Mouse (Mus musculus): ENCODE results near the gene Ctdspl.

Gene Ctdspl

DNA sequence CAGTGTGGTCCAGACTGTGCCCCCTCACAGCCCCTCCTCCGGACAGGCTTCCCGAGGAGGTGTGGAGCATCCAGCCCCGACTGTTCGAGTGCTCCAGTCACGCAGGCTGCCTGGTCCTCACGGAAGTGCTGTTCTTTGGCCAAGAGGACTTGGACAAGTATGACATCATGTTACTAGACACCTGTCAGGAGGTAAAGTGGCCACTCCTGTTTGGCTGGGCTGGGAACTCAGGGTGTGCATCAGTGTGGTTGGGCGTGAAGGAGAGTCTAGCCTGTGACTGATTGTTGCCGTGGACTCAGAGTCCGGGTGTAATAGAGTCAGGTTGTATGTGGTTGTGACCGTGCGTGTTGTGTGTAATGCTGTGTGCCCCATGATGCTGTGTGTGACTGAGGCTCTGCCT lies 142.0 kb downstream of the Ctdspl start:
- DNase-seq: no peak

DNA sequence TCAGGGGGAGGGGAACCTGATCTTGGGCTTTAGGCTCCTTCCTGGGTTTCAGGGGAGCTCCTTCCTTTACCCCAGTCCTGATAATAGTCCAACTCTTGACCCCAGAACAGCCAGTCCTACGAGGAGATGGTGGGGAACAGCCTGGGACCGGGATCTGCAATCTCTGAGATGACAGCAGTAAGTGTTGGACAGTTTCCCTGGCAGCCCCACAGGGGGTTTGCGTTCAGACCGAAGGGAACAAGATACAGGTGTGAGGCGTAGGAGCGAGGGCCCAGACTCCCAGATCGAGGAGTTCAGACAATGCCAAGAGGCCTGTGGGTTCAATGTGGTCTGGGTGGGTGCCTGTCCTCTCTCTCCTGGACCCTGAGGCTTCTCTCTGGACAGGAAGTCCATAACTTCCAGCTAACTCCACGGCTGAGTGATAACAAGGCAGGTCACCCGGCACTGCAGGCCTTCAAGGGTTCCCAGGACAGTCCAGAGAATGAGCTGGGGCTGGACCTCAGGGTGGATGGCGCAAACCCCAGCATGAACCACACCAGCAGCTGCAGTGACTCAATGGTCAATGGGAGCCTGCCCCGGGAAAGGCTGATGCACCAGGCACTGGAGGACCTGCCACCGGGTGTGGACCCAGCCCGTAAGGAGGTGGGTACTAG lies 144.0 kb downstream of the Ctdspl start:
- DNase-seq: no peak

DNA sequence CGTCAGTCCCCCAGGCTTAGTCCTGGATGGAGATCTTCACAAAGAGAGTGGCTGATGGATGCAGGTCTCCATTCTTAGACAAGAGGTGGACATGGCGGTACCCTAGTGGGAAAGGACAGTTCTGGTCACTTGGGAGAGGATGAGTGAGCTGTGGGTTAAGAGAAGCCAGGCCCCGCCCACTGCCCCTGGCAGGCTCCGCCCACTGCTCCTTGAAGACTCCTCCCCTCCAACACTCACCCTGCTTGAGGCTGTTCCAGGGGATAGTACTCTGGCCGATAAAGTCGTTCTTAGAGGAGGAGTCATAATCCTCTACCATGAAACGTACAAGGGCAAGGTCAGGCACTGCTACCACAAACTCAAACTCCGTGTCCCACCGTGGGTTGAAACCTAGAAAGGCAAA lies 145.5 kb downstream of the Ctdspl start:
- no peak for DNase-seq

DNA sequence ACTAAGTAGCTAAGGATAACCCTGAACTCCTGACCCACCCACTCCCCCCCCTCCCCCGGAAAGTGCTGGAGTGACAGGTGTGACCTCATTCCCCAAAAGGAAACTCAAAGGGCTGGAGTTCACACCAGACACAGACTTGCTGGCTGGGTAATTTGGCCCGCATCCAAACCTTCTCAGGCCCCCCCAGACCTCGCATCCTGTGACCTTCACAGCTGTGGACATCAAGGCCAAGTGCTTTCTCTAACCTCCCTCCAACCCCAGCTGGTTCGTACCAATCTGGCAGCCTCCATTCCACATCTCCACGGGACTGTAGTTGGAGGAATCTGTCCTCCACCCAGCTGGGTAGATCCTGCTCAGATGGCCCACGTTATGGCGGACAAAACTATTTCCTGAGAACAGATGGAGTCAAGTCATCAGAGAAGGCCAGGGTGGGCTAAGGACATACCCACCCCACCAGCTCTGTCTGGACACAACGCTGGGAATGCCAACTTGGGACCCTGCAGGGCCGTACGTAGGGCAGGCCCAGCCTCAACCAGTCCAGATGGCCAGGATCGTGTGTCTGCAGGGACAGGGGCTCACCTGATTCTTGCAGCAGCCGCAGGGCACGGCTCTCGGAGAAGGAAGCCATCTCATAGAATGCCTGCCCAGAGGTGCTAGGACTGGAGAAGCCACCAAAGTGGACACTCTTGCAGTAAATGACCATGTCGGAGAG lies 147.1 kb downstream of the Ctdspl start:
- no peak for DNase-seq

DNA sequence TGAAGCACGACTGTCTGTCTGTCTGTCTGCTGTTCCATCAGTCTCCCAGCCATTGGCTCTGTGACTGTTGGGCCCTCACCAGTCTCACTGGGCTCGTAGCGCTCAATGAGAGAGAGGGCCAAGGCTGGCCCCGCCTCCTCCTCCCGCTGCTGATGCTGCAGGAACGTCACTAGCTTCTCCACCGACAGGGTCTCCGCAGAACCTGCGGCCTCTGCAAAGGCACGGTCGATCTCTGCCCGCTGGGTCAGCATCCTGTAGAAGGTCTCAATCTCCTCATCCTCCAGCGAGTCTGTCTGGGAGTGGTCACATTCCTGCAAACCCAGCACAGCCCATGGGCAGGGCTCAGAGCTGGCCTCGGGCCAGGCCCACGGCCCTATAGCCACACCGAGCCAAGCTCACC lies 149.4 kb downstream of the Ctdspl start:
- no peak for DNase-seq

DNA sequence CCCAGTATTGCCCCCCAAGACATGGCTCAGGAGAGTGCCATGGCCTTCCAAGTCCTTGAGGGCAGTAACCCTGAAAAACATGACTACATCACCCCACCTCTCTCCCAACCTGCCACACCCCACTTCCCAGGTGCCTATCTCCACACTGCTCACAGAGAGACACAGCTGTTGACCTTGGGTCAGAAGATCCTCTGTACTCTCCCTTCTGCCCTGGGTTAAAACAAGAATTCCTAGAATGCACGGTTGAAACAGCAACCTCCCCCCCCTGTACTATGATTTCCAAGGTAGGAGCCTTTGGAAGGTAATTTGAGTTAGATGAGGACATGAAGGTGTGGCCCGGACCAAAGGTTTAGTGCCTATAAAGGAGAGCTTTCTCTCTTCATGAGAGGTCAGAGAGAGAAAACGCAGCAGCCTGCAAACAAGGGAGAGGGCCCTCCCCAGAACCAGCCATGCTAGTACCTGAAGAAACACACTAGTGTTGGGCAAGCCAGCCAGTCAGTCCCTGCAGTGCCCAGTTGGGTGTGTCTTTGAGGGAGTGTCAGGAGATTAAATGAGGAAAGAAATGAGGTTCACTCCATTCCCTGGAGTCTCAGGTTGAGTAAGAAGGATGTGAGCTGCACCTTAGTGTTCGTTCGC lies 153.9 kb downstream of the Ctdspl start:
- DNase-seq: no peak

DNA sequence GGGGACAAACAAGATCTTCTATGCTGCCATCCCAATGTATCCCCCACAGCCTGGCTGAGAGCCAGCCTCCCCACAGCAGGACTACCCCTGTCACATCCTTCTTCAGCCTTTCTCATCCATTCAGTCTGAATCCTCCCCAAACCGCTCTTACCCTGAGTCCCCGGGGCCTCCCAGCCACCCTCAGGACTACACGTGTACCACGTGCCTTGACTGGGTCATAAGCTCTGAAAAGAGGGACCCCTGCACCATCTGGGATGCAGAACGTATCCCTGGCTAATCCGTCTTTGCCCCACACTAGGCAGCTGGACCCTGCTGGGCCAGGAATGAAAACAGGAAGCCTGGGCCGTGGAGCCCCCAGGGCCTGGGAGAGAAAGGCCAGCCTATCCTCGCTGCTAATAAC lies 155.8 kb downstream of the Ctdspl start:
- no peak for DNase-seq

DNA sequence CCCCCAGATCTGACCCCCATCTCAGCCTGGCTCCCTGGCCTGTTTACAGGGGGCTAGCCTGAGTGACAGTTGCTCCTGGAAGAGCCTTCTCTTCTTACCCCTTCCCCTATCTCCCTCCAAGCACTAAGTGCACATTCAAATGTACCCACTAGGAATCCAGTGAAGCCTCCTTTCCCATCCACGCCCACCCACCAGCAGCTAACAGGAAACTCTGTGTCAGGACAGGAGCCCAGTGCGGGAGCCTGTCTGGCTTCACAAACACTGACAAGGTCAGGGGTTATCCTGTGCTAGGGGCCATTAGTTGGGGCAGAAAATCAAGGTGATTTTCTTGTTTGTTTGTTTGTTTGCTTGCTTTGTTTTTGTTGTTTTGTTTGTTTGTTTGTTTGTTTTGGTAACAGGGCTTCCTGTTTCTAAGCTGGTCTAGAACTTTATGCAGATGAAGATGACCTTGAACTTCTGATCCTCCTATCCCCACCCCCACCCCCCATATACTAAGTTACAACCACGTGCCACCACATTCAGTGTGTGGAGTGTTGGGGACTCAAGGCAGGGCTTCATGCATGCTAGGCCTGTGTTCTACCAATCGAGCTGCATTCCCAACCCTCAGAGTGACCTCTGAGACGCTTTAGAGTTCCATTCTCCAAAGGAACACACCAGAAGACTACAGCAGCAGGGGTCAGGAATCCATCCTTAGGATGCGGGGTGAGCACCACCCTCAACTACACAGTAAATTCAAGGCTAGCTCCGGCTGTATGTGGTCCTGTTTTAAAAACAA lies 156.6 kb downstream of the Ctdspl start:
- no peak for DNase-seq

DNA sequence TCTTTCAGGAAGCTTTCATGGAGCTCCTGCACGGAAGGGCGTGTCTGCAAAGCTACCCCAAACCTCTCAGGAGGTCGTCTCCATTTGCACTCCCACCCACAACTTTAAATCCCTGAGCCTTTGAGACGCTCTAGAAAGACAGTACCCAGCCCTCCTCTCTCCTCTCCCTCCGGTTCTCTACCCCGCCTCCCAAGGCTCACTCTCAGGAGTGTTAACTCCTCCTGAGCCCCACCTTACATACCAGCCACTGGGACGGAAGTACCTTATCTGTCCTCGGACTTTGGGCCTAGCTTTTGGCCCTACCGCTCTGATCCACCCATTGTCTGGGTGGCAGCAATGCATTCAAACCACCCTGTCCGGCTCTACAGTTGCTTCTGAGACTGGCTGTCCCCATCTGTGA lies 157.7 kb downstream of the Ctdspl start:
- DNase-seq: no peak

DNA sequence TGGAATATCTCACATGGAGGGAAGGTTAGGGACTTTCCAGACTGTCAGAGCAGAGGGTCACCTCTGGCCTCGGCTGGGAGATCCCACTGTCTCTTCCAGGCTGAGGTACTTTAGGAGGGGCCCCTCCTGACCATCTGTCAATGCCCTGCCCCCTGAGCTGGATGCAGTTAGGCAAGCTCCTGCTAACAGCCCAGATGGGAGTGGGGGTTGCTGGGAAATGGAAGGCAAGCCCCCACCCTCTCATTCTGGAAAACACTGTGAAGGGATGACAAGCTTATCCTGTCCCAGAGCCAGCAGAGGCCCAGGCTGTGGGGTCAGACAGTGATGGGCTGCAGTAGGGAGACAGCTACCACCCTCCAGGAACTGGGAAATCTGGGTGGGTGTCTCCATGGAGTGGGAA lies 160.2 kb downstream of the Ctdspl start:
- no peak for DNase-seq

DNA sequence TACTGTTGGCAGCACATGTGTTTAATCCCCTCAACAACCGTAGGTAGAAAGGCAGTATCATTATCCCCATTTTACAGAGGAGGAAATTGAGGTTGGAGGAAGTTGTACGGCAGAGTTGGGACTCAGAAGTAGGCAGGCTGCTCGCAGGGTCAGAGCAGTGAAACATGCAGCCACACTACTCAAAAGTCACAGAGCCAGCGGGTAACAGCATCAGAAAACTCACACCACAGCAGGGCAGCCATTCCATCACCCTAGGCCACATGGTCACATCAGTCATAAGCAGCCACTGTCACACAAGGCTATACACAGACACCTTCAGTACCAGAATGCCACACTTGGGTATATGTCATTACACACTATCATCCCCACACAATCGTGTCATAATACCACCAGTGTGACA lies 161.1 kb downstream of the Ctdspl start:
- no peak for DNase-seq

DNA sequence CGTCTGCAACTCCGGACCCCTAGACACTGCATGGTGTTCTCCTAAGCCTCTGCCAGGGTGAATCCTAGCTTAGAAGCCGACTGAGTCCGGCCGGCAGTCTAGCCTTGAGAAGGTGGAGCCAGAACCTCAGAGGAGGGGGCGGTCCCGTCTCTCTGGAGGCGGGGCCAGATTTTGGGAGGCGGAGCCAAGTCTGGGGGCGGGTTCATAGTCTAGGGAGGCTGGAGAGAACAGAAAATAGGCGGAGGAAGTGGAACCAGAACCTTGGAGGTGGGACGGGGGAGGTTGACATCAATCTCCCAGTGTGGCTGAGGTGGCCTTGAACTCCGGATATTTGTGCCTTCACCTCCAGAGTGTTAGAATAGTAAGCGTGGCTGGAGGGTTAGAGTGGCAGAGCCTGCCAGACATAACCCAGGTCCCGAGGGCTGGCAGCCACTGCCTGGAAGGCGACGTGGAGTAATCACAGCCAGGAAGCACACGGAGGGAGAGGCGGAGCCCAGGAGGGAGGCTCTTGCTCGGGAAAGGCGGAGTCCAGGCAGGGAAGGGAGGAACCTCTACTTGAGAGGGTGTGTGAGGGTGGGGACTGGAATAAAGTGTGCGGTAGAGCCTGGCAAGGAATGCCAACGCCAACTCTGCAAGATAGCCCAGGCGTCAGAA lies 162.0 kb downstream of the Ctdspl start:
- peak; percentile 66 for DNase-seq

DNA sequence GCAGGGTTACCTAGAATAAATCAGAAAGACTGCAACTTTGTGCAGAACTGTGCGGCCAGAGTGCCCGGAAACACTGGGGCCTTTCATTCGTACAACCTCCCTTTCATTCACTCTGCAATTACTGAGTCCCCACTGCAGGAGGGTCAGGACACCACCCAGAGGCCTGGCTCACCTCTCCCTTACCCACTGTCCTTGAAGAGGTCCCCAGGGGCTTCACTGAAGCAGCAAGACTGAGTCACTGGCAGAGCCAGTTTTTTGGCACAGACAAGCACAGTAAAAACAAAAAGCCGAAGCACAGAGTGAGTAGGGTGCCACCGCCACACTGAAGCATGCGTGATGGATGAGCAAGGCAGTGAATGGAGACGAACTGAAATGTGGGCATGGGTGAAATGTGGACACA lies 163.2 kb downstream of the Ctdspl start:
- DNase-seq: no peak

DNA sequence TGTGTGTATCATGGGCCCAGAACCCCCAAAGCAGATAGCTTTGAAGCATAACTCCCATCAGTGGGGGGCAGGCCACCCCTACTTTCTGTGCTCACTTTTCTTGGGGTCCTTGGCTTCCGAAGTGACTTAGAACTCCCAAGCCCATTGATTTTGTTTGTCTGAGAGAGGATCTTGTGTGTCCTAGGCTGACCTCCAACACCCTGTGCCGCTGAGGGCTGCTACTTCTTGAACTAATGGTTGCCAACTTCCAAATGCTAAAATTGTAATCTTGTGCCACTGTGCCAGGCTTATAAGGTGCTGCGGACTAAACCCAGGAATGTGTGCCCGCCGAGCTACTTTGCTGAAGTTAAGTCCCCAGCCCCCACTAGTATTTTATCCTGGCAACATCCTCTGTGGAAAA lies 164.2 kb downstream of the Ctdspl start:
- DNase-seq: no peak

DNA sequence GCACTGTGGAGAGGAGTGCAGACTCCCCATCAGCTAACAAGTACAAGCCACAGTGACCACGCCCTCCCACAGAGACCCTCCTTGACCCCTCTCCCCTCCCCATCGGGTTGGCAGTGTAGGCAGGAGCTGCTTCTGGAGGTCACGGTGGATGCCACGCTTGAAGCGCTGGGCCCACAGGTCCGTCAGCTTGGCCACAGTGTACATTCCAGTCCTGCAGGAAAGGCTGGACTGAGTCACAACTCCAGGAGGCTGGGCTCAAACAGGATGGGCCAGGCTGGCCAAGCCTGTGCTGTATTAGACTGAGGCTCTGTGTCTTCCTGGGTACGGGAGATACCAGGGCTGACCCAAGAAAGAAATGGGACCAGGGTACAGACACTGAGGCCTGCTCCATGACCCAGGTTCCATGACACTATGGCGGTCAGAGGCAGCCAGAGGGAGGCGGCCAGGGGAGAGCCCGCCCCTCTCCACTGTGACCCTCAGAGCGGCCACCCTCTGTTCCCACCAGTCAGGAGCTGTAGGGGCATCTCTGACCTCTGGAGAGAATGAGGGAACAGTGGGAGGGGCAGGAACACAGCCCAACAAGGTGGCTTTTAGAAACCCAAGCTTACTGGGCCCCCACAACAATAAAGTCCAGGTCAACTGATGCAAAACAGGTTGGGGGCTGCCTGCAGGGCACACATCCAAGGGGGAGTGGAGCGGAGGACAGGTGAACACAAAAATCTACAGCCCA lies 165.5 kb downstream of the Ctdspl start:
- DNase-seq: no peak

DNA sequence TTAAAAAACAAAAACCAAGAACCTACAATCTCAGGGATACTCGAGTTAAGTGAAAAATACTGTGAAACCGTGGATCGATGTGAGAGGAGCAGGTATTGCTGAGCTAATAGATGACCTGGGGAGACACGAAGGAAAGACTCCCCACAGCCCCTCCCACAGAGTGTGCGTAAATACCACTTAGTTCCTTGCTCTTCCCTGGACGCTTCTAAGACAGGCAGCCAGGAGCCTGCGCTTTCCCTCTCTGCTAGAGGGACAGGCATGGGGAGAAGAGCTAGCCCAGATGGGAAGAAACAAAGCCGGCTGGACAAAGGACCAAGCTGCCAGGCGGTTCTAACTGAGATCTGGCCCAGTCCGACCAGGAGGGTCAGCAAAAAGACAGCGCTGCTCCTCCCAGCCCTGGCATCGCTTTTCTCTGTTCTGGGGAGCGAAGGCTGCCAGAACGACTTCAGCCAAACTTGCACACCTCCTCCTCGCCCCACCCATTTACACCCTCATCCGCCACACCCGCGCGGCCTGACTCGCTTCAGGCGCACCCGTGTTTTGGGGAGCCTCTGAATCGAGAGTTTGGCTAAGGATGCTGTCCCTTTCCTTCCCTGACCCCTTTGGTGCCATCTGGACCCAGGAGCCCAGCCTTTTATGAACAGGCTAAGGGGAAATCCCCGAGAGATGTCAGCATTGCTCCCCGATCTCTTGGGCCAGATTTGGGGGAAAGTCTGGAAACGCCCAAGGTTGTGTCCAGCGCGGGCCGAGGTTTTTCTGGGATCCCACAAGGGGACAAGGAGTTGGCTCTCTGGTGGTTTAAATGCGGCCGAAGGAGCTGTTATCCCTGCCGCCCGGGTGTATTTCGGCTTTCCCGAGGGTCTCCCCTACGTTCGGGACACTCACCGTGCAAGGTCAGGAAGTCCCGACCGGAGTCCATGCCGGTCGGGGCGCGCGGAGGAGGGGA lies 166.5 kb downstream of the Ctdspl start:
- DNase-seq: no peak

All from thymus, postnatal 14 days (tissue).